Mouse (Mus musculus) granulocyte monocyte progenitor cell, adult 5-6 weeks (primary cell): ENCODE measurements around the gene Fam114a1. TPM values are rescaled to one million over a fixed set of nuclear protein-coding genes. Genes with fewer than 3 reads are reported as not detected.

Experiments
- total RNA-seq, 2 experiments: library from RNA; stranded (forward) in 1 of 2; stranded (reverse) in 1 of 2; fragments of 200-712, 200-1000 nt in 1 of 2; fragments of >200 nt in 1 of 2; fragmentation: Nextera tagmentation in 1 of 2; gene quantifications; 2 replicates each; pipeline ENCODE4 v1.2.3; 2014 to 2017

Gene Fam114a1
- total RNA-seq, 2 experiments from 2014 or later: 6.6 to 9.1 TPM

Other genes starting within 250 kb of the Fam114a1 start
- 23.6 and 28.1 TPM in 2 replicates for gene Klf3, start 166.7 kb upstream of the Fam114a1 start, total RNA-seq (2014; fragmentation: Nextera tagmentation)
- 6.9 and 8.9 TPM in 2 replicates for gene Klf3, start 166.7 kb upstream of the Fam114a1 start, total RNA-seq (2017)
- gene Tlr1, start 36.5 kb upstream of the Fam114a1 start, total RNA-seq (2014; fragmentation: Nextera tagmentation): 11.1 and 11.3 TPM in 2 replicates
- 3.7 and 7.2 TPM in 2 replicates for gene Tlr1, start 36.5 kb upstream of the Fam114a1 start, total RNA-seq (2017)
- 3.1 and 5.0 TPM in 2 replicates for gene Tlr6, start 10.0 kb upstream of the Fam114a1 start, total RNA-seq (2014; fragmentation: Nextera tagmentation)
- gene Tlr6, start 10.0 kb upstream of the Fam114a1 start, total RNA-seq (2017): 2.6 and 6.7 TPM in 2 replicates
- 38.6 and 42.1 TPM in 2 replicates for gene Tmem156, start 122.1 kb downstream of the Fam114a1 start, total RNA-seq (2014; fragmentation: Nextera tagmentation)
- gene Tmem156, start 122.1 kb downstream of the Fam114a1 start, total RNA-seq (2017): 49.4 and 62.3 TPM in 2 replicates
- gene Klhl5, start 137.5 kb downstream of the Fam114a1 start, total RNA-seq (2014; fragmentation: Nextera tagmentation): 96.8 and 101 TPM in 2 replicates
- gene Klhl5, start 137.5 kb downstream of the Fam114a1 start, total RNA-seq (2017): 73.9 and 75.1 TPM in 2 replicates
- 5.2 and 6.3 TPM in 2 replicates for gene Wdr19, start 229.6 kb downstream of the Fam114a1 start, total RNA-seq (2014; fragmentation: Nextera tagmentation)
- gene Wdr19, start 229.6 kb downstream of the Fam114a1 start, total RNA-seq (2017): 3.8 and 4.4 TPM in 2 replicates